Mouse (Mus musculus): ENCODE results near the gene Mettl1. TPM values are rescaled to one million over a fixed set of nuclear protein-coding genes. Genes with fewer than 3 reads are reported as not detected.

Mettl1 gene
- 16.3 to 24.7 TPM (median 19.8 TPM) in 4 replicates for total RNA-seq (2023)

DNA sequence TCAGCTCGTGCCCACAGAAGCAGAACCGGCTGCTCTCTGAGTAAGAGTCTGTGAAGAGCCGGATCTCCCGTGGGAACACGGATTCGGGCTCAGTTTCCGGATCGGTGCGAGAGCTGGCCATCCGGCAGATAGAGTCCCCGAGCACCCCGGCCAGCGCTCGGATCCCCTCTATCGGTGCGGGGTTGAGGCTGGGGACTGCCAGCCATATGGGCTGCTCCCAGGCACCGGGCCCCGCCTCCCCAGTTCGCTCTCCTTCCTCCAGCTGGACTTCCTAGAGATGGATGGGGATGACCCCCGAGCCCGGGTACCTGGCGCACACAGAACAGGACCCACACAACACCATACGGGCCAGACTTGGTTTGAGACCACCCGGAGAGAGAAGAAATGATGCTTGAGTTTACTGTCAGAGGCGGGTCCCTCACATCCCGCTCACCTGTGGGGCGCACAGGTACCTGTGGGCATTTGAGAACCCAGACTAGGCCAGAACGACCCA, at the start of gene Mettl1, which contains the start of gene Eef1akmt3:
TSS of gene Mettl1 (plus strand) at position 141 of the 493 bp plus-strand sequence.
TSS of gene Eef1akmt3 (minus strand) at position 240 of the 493 bp plus-strand sequence.

DNA sequence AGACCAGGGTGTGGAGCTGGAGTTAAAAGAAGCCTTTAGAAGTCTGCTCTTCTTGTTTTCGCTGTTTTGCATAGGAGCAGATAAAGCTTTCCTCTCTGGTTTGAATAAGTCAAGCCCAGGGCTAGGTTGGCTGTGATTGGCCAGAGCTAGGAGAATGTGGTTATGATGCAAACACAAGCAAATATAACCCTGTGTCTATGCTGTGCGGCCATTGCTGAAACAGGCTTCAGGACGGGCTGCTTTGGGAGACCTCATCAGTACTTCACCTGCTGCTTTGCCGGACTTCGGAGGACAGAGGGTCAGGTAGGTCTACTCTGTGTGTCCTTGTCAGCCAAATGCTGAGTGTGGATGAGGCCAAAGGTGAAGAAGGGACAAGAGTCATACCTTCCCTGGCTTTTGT, 40.7 kb upstream of the Mettl1 start, which contains the start of gene Avil:
TSS of gene Avil (plus strand) at position 181 of the 400 bp plus-strand sequence.

DNA sequence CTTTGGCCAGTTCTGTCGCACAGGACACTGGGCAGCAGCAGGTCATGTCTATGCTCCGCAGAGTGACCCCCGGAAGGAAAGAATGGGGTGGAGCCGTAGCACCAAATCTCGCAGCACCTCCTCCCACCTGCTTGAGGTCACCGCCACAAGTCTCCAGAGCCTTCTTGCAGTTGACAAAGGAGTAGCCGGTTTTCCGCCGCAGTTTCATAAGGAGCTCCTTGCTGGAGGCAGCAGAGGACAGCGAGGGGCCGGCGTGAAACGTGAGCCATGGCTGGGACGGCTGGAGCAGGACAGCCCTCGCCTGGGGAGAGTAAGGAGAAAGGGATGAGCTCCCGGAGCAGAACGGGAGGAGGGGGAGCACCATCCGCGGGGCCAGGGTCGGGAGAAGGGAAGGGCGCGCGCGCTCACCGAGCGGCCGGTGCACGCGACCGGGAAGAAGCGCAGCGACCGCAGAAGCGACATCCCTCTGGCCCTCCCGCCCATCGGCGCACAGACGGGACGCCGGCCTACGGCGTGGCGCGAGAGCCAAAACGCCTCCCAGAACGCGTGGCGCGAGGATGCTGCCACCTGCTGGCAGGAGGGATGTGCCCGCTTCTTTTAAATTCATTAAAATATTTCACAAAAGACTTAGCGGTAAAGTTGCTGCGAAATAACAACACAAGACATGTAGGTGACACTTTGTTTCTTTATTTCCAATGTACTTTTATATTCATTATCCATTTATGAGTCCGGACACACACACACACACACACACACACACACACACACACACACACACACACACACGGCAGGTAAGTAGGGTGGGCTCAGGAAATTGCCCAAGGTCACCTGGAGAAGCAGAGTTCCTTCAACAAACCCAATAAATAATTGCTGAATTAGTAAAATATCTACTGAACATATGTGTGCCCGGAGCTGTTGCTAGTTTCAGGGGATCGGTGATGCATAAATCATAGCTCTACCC, 10.6 kb upstream of the Mettl1 start, which contains the start of gene Tsfm:
TSS of gene Tsfm (minus strand) at position 505 of the 961 bp plus-strand sequence.

DNA sequence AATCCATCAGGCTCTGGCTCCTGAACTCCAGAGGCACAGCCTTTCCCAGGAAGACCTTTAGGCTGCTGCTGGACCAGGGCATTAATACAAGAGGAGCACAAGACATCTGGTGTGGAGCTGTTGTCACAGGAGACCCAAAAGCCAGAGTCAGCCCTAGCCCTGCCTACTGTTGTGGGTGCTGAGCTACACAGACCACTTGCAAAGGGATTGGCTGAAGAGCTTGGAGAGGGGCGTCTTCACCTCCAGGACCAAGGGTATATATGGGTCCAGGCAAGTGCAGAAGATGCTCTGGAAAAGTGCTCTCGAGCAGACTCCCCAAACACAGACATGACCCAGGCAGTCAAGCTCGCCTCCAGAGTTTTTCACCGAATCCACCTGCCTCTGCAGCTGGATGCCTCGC, 6.7 kb downstream of the Mettl1 start, which contains the start of gene Cyp27b1:
TSS of gene Cyp27b1 (plus strand) at position 297 of the 400 bp plus-strand sequence.

DNA sequence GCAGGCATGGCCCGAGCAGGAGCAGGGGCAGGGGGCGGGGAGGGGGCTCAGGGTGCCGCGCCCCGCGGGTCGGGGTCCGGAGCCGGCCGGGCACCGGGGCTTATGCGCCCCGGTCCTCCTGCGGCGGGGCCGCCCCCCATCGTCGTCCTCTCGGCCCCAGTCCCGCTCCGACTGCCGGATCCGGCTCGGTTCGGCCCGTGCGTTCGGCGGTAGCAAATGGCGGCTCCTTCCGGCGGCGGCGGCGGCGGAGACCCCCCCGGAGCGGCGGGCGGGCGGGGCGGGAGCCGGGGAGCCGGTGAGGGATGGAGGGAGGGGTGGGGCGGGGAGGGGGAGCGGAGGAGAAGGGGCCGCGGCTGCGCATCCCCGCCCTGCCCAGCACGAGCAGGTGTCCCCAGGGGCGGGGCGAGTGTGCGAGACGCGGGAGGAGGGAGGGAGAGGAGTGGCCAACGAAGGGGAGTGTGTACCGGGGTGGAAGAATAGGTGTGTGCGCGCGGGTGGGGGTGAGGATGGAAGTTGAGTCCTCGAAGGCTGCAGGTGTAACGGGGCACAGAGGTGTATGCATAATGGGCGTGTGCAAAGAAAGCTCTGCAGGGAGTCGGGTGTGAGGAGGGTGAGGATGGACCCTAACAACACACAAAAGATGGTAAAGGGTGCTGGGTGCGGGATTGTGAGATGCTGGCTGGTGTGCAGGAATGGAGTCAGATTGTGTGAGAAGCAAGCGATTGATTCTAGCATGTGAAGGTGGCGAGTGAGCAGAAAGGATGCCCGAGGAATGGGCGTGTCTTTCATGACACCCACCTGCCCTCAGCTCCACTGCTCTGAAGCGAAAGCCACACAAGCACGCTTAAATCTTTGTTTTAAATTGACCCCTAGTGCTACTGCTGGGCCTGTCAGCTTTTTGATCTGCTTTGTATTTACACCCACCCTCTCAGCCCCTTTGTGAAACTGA, 19.0 kb downstream of the Mettl1 start, which contains the start of gene March9:
TSS of gene March9 (minus strand) at position 217 of the 949 bp plus-strand sequence.

DNA sequence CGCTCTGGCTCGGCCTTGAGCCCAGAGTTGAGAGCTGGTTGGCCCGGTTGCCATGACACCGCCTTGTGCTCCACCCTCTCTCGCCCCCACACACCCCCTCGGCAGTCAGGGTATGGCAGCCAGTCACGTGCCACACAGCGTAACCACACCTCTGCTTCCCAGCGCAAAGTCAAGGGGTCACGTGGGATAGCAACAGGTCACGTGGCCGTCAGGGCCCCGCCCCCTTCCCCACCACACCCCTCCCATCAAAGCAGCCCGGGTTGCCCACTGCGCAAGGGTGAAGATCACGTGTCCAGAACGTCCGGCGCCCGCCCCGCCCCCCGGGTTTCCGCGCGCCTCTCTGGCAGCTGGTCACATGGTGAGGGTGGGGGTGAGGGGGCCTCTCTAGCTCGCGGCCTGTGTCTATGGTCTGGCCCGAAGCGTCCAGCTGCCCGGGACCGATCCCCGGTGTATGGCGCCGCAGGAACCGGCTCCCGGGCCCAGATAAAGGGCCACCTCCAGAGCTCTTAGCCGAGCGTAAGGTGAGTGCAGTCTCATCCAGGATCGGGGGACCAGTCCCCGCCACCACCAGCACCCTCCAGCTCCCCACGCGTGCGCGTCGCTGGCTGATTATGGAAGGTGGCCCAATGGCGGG, 22.1 kb downstream of the Mettl1 start, which contains the start of gene Cdk4:
TSS of gene Cdk4 (plus strand) at position 296 of the 634 bp plus-strand sequence.

DNA sequence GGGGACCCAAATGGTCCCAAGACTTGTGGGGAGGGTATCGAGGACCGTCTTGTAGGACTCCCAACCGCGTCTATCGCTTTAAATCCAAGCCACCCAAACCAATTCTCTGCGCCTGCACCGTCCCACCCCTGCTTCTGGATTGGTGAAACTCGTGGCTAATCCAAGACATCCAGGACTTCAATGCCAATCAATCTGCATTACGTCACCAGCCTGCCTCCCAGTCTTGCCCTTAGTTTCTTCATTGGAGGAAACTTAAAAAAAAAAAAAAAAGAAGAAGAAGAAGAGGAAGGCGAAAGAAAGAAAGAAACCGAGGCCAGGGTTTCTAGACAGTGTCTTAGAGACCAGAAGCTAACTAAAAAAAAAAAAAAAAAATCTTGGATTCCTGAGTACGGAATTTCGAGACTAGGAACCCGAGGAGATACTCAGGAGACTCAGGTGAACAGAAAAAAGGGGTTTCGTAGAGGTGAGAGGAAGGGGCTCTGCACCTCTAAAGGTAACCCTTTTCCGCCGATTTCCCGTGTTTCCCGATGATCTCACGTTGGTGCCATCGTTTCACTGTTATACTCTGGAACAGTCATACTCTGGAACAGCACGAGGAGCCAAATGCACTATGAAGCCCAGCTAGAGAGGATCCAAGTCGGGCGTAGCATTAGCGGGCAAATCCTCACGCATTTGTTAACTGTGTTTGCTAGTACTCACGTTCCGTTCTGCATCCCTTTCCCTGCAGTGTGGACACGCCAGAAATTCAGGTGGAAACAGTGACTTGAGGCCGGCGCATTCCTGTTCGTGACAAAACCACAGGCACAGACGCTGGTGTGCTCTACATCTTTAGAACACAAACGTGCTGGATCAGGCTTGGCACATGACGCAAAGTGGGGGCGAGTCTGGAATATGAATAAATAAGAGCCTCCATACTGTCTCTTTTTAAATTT, 29.2 kb downstream of the Mettl1 start, which contains the start of gene Tspan31:
TSS of gene Tspan31 (minus strand) at position 75 of the 932 bp plus-strand sequence.

DNA sequence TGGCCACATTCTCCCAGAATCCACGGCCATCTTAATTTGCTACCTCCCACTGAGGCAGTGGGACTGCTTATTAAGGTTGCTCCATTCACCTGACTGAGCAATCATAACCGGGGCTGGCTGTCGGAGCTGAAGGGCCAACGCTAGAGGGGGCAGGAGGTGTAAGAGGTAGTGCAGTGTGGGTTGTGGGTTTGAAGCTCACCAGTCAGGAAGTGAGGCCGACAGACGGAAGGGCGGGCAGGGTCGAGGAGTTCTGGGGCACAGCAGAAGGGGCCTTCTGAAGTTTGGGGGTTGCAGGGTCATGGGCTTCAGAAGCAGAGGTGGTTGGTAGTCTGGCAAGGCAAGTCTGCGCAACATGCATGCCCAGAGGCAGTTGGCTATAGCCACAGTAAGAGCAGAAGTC, 33.9 kb downstream of the Mettl1 start, which contains the start of gene Agap2:
TSS of gene Agap2 (plus strand) at position 205 of the 400 bp plus-strand sequence.

Other genes starting within 250 kb of the Mettl1 start
- 6.1 to 7.8 TPM (median 7.4 TPM) in 4 replicates for gene Atp23, start 140.1 kb upstream of the Mettl1 start, total RNA-seq (2023)
- gene Ctdsp2, start 62.7 kb upstream of the Mettl1 start, total RNA-seq (2023) = 45.1 to 53.9 TPM (median 51.9 TPM) in 4 replicates
- gene Avil, start 40.7 kb upstream of the Mettl1 start, total RNA-seq (2023) = 0.18 to 1.0 TPM (median 0.74 TPM) in 4 replicates
- gene Tsfm, start 10.6 kb upstream of the Mettl1 start, total RNA-seq (2023) = 20.5 to 21.8 TPM (median 21.3 TPM) in 4 replicates
- gene Eef1akmt3, start 99 bp downstream of the Mettl1 start, total RNA-seq (2023) = 0.25 TPM in 1 of 4 replicates, not detected in the others
- gene Cyp27b1, start 6.8 kb downstream of the Mettl1 start, total RNA-seq (2023) = 1.2 to 2.1 TPM in 2 of 4 replicates, not detected in the others
- gene March9, start 18.8 kb downstream of the Mettl1 start, total RNA-seq (2023) = 2.8 to 3.4 TPM (median 3.3 TPM) in 4 replicates
- gene Cdk4, start 22.1 kb downstream of the Mettl1 start, total RNA-seq (2023) = 127 to 135 TPM (median 129 TPM) in 4 replicates
- 20.0 to 26.6 TPM (median 22.0 TPM) in 4 replicates for gene Tspan31, start 28.9 kb downstream of the Mettl1 start, total RNA-seq (2023)
- gene Agap2, start 33.9 kb downstream of the Mettl1 start, total RNA-seq (2023) = 97.5 to 109 TPM (median 105 TPM) in 4 replicates
- gene Os9, start 79.7 kb downstream of the Mettl1 start, total RNA-seq (2023) = 80.1 to 89.5 TPM (median 81.2 TPM) in 4 replicates
- gene B4galnt1, start 123.8 kb downstream of the Mettl1 start, total RNA-seq (2023) = 467 to 503 TPM (median 480 TPM) in 4 replicates
- not detected in 4 replicates for gene Slc26a10, start 139.2 kb downstream of the Mettl1 start, total RNA-seq (2023)
- gene Arhgef25, start 148.7 kb downstream of the Mettl1 start, total RNA-seq (2023) = 0.33 TPM in 1 of 4 replicates, not detected in the others
- gene Dtx3, start 154.3 kb downstream of the Mettl1 start, total RNA-seq (2023) = 63.9 to 74.8 TPM (median 72.1 TPM) in 4 replicates
- 61.9 to 65.3 TPM (median 63.0 TPM) in 4 replicates for gene Pip4k2c, start 170.2 kb downstream of the Mettl1 start, total RNA-seq (2023)
- gene Kif5a, start 221.9 kb downstream of the Mettl1 start, total RNA-seq (2023) = 0.33 to 0.85 TPM (median 0.48 TPM) in 4 replicates
- 109 to 116 TPM (median 114 TPM) in 4 replicates for gene Dctn2, start 225.0 kb downstream of the Mettl1 start, total RNA-seq (2023)
- 99.9 to 129 TPM (median 111 TPM) in 4 replicates for gene Mbd6, start 247.6 kb downstream of the Mettl1 start, total RNA-seq (2023)